Mouse (Mus musculus) urinary bladder, adult 2 months (tissue): ENCODE results near the gene Naa20. TPM values are rescaled to one million over a fixed set of nuclear protein-coding genes. Genes with fewer than 3 reads are reported as not detected.

Experiments
- DNase-seq: peaks from one replicate; pipeline ENCODE4 v3.0.0; 2022; ENCODE audit warnings: low spot score
- polyA plus RNA-seq: library from polyadenylated mRNA; depleted of rRNA; stranded (reverse); fragments of >200 nt; gene quantifications from 2 replicates; pipeline ENCODE4 v1.2.3, GENCODE M21; 2012; rRNA removed

Naa20 gene
- polyA plus RNA-seq, 1 experiment, result 78.9 TPM

DNA sequence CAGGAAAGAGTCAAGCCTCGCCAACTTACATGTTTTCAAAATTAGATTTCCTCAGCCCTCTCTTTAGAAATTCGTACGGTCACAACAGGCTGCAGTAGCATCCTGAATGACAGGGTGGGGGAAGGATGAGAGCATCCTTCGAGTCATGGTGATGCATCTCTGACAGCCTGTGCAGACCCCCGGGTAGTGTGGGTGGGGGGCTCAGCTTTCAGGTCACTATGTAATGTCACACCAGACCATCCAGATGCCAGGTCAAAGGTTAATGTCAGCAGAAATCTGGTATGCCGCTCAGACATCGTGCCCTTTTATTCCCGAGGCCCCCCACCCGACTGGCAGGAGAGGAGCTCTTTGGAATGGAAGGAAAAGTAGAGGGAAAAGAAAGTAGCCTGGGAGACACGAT is 48.3 kb downstream of the Naa20 start:
- DNase-seq, result no peak

DNA sequence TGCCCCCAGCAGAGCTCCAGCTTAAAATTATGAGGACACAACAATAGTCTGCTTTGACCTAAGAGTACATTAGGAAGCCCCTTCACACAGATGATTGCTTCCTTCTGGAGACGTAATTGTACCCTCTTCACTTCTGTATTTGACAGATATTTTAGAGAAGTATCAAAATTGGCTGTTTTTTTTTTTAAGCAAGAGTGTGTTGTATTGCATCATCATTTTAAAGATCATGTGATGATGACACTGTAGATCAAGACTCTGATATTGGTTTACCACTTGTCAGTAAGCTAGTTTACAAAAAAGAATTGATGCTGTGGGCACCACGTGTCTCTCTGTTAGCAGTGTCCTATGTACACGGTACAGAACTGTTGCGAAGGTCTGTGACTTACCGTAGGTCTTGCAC is 50.8 kb downstream of the Naa20 start:
- DNase-seq, result no peak

DNA sequence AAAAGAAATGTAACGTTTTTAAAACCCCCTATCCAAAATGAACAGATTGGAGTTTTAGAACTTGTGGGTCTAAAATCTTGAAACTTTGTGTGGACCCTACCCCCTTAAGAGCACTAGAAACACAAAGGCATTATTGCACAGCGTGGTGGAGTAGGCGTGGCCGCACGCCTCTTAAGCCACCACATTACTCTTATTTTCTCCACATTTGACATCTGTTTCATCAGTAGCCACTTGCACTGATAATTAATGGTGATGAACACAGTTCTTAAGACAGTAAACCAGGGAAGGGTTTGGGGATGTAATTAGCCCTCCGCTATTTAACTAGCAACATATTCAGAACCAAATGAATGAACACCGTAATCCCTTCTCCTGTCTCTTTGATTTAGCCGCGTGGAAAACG is 53.9 kb downstream of the Naa20 start:
- DNase-seq, result no peak

DNA sequence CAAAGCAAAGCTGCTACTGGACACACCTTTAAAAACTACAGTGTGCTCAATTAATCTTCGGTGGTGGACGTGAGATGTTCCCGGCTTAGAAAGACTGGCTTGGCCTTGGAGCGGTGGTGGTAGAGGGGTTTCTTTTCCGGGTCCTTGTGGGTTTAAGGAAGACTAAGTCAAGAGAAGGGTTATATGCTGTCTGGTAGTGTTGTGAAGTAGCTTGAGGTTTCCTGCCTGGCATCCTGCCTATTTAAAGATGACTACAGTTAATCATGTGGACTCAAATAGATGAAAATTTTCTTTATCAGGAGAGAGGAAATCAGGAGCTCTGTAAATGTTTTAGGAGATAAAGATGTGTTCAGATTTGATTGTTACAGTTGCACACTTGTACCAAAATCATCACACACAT is 54.4 kb downstream of the Naa20 start:
- no peak for DNase-seq

DNA sequence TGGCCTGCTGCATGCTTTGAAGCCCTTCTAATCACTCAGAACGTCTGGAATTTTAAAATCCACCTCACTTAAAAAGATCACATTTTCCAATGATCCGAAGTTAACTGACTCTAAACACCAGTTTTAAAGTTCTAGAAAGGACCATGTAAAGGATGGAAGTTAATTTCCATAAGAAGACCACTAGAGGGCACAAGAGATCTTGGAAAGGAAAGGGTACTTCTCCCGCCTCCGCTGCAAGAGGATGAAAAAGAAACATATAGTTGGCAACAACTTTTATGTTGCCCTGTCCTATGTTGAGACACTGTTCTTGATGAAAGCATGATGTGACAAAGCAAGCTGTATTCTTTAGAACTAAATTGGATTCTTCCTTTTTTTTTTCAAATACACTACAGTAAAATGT is 55.6 kb downstream of the Naa20 start:
- no peak for DNase-seq

DNA sequence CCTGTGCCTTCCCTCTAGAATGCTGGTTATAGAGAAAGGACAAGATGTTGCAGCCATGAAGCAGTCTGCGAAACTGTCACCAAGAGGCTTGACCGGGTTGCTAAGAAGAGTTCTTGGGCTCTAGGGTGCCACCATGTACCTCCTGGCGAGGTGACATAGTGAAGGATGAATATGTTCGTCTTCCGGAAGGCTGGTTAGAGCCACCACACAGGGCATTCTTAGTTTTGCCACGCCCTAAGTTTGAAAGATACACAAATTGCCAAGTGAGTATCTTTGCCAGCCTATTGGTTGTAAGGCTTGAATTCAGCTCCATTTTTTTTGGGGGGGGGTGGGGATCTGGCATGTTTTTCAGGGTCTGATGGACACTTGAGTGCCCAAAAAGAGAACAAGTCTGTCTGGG is 56.2 kb downstream of the Naa20 start:
- DNase-seq, result no peak

DNA sequence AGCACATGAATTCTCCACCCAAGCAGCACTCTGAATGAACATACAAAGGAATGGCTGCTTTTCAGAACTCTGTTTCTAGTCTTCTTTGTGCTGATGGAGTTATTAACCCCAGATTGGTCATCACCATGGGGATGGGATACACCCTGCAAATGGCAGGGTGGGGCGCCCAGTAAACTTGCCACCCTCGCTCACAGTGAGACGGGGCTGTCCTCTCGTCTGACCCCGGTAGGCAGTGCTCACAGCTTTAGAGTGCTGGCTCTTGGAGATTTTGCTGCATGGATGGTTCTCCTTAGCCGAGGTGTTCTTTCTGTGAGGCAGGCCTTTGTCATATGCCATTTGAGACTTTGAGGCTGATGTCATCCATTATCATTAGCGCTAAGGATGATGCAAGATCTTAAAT is 56.7 kb downstream of the Naa20 start:
- DNase-seq, result no peak

DNA sequence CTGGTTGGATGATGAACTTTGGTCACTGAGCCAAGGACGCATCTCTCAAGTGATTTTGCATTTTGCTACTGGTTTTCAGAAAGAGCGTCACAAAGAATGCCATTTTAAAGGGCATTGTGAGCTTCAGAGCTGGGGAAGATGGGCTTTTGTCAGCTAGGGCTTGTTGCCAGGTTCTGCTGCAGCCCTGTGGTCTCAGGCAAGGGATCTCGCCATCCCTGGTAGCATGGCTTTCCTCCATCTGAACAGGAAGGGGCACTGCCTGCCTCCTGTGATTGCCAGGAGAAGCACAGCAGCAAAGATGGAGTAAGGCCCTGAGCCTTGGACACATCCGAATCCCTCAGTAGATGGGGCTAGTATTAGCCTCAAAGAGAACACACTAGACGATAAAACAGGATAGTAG is 60.0 kb downstream of the Naa20 start:
- DNase-seq, result no peak

Other genes with a start within 250 kb of the Naa20 start
- 26.4 and 29.6 TPM in 2 replicates for gene Rin2, start 226.9 kb upstream of the Naa20 start, polyA plus RNA-seq
- gene Cfap61, start 32.7 kb downstream of the Naa20 start, polyA plus RNA-seq, result 0.09 TPM in 1 of 2 replicates, not detected in the other
- gene Crnkl1, start 32.9 kb downstream of the Naa20 start, polyA plus RNA-seq, result 12.9 and 13.5 TPM in 2 replicates